Mouse (Mus musculus) myocyte (in vitro differentiated cells): ENCODE measurements around the gene Gm12666.

Experiments used
- CEBPB ChIP-seq: IDR thresholded peaks from 2 replicates; pipeline ENCODE4 v1.6.1; 2011; ENCODE audit warnings: mild to moderate bottlenecking, moderate library complexity; ENCODE audit not compliant: poor library complexity, insufficient read depth, severe bottlenecking
- E2F4 ChIP-seq: IDR thresholded peaks from one replicate; pipeline ENCODE4 v1.6.1; 2011; ENCODE audit warnings: mild to moderate bottlenecking, control low read depth, moderate library complexity; ENCODE audit not compliant: insufficient read depth
- MAX ChIP-seq: IDR thresholded peaks from one replicate; pipeline ENCODE4 v1.6.1; 2011; ENCODE audit warnings: low read depth, mild to moderate bottlenecking, control low read depth
- MYOD1 ChIP-seq, 3 experiments: IDR thresholded peaks; one replicate each; pipeline ENCODE4 v1.6.1; 2011; ENCODE audit warnings: control low read depth in 2 of 3, low read depth in 2 of 3, mild to moderate bottlenecking in 2 of 3, moderate library complexity in 1 of 3; ENCODE audit not compliant: insufficient read length in 2 of 3, control insufficient read depth in 1 of 3
- MYOG ChIP-seq, 3 experiments: IDR thresholded peaks; one replicate each; pipeline ENCODE4 v1.6.1; 2011; ENCODE audit warnings: control low read depth in 2 of 3, low read depth in 2 of 3, mild to moderate bottlenecking in 2 of 3; ENCODE audit not compliant: insufficient read length in 2 of 3, control insufficient read depth in 1 of 3, insufficient read depth in 1 of 3
- POLR2A ChIP-seq: IDR thresholded peaks from one replicate; pipeline ENCODE4 v1.6.1; 2011; ENCODE audit warnings: low read depth, mild to moderate bottlenecking, control low read depth, moderate library complexity; ENCODE audit not compliant: insufficient read length
- POLR2AphosphoS2 ChIP-seq: IDR thresholded peaks from one replicate; pipeline ENCODE4 v1.6.1; 2011; ENCODE audit warnings: low read depth, control low read depth; ENCODE audit not compliant: insufficient read length
- REST ChIP-seq: IDR thresholded peaks from one replicate; pipeline ENCODE4 v1.6.1; 2011; ENCODE audit warnings: mild to moderate bottlenecking, control low read depth, moderate library complexity; ENCODE audit not compliant: insufficient read depth, insufficient read length
- TCF12 ChIP-seq: IDR thresholded peaks from one replicate; pipeline ENCODE4 v1.6.1; 2011; ENCODE audit warnings: mild to moderate bottlenecking, control low read depth; ENCODE audit not compliant: poor library complexity, insufficient read depth, severe bottlenecking
- USF1 ChIP-seq: IDR thresholded peaks from one replicate; pipeline ENCODE4 v1.6.1; 2011; ENCODE audit warnings: low read depth, mild to moderate bottlenecking, control low read depth, moderate library complexity

GRCm38 (mm10) chr4:92226326-92226725 is 34.8 kb upstream of the Gm12666 start:
- TF ChIP-seq TCF12 (no peak), POLR2A (no peak), CEBPB (no peak), E2F4 (no peak), MAX (no peak), MYOD1 (IDR thresholded peaks at IDR 0.05; ENCODE audit: control insufficient read depth in 1 of 3, insufficient read length in 2 of 3, low read depth in 2 of 3) (no peak), MYOG (IDR thresholded peaks at IDR 0.05; ENCODE audit: control insufficient read depth in 1 of 3, insufficient read depth in 1 of 3, insufficient read length in 2 of 3, low read depth in 2 of 3) (no peak), USF1 (no peak), POLR2AphosphoS2 (no peak), REST (no peak)
